Mouse (Mus musculus) T-helper 1 cell (primary cell): ENCODE results near the gene Snph.

ENCODE experiments used
- in situ Hi-C: fragments of 300-600 bp; cut with MboI, MseI; formaldehyde crosslinking; loops from one replicate; pipeline ENCODE4 v1.15.1; 2025; ENCODE audit warnings: high pct_unique_total_duplicates

Snph gene

GRCm38 (mm10) chr2:151632159-151632814, at the start of gene Snph:
Gene Snph (minus strand): TSS chr2:151632593.
- in situ Hi-C loops, result no loop called here

DNA sequence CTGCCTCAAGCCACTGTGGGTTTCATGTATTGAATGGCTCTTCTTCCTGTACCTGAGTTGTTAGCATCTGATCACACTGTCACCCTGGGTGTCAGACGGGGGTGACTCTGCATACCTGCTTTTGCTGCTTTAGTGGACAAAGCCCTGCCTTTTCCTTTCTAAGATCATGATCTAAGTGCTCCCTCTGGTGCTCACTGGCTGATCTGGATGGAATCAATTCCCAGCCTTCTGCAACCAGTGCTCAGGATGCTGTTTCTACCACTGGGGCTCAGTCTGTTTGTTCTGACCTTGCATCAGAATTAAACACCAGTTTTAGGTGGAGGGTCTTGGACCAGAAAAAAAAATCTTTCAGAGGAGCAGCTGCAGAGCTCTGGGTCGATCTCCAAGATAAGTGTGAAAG, 43.8 kb upstream of the Snph start:
- in situ Hi-C loops, result loop anchor here (5.0 kb wide), 1 partner anchor 184 kb away; the partner anchor contains the start of gene Nsfl1c

DNA sequence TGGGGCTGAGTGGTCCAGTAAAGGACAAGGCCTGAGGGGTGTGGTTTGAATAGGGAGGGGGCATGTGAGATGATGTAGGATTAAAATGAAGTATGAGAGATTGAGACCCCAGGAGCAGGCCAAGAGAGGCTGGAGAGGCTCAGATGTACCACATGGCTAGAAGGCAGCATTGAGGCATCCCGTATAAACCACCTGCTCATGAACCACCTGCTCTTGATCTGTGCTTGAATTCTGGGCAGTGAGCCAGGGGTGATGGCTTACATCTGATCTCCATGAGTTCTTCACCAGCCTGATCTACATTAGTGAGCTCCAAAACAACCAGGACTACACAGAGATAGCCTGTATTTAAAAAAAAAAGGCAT, 38.6 kb upstream of the Snph start:
- in situ Hi-C loops, result no loop called here

GRCm38 (mm10) chr2:151670026-151670967, 37.9 kb upstream of the Snph start:
- in situ Hi-C loops, result no loop called here

DNA sequence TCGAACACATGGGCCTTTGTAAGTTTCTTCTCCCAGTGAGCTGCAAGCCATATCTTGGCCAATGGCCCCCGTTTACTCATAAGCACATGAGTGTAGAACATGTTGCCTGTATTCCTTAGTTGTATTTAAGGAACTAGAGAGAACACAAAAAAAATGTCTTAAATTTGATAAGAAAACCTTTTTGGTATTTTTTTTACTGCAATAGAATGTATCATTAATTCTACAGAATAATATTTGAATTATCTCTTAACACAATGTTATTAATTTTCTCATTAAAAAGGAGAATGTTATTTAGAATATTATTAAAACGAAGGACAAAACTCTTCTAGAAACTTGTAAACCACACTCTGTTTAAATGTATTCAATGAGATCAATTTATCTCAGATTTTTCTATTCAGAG, 36.0 kb upstream of the Snph start, which contains the start of gene Rad21l:
Rad21l (minus strand) TSS at position 101 of the 400 bp plus-strand sequence.
- in situ Hi-C loops, result no loop called here

DNA sequence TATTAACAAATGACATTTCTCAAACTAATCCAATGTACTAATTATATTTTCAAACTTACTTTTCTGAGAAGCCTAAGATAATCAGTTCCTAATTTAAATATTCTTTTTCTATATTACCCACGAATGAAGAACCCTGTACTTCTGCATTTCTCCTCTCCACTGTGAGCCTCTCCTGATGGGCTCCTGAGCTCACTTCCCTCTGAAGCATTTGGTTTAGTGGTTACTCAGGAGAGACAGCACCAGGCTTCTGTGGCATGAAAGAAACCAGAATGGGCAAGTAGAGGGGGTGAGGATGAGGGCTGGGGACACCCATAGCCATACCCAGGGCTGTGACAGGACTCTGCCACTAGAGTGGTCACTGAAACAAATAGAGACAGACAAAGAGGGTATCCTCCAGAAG, 19.7 kb upstream of the Snph start:
- in situ Hi-C loops, result no loop called here

GRCm38 (mm10) chr2:151636015-151636402, 3.6 kb upstream of the Snph start:
- in situ Hi-C loops, result no loop called here

DNA sequence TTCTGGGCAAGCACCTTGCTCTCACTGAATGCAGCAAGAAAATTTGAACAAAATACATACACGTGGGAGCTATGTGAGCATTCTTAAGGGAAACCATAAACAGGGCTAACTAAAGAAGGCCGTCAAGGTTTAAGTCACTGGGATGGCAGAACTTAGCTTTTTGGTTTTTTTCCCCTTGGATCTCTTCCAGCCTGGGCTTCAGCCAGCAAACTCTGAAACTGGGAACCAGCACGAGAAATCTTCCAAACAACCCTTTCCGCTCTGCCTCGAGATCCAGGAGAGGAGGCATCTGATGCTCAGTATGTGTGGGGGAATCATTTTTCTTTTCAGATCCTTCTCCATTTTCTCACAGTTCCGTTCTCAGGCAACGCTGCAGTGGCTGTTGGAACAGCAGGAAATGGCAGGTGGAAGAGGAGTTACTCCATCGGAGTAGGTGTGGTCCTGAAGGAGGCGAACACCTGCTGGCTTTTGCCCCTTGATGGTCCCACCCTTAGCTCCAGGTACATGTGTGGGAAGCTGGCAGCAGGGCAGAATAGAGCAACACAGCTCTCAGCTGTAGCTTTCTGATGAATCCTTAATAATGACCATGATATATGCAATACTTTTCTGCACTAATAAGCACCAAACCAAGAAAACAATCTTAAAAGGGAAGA, 3.1 kb upstream of the Snph start:
- in situ Hi-C loops, result no loop called here

DNA sequence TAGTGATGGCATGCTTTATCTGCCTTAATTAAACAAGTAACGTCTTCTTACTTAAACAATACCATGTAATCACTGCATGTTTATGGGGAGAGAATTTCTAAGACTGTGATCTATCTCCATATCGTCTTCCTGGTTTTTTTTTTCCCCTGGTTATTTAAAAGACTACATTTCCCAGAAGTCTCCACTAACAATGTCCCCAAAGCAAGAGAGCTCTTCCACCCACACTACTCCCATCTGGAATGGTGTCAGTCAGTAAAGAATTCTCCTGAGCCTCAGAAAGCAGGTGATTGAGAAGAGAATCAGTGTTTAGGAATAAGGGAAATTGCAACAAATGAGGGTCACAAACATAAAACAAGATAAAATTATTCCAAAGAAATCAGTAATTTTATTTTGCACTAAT, 2.5 kb upstream of the Snph start:
- in situ Hi-C loops, result no loop called here

DNA sequence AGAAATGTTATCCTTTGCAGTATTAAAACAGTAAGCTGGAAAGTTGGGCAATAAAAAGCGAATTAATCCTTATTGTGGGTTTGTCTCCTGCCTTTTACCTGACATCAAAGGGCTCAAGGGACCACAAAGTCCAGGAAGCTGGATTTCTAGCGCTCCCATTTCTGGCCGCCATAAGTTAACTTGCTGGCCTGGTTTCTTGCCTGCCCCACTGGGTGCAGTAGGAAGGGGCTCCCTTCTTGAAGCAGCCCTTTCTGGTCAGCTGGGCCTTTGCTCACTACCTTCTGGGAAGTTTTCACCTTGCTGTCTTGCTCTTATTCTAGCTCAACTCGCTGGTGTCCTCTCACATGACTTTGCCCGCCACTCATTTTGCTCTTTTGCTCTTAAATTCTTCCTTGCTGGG, 589 bp upstream of the Snph start:
- in situ Hi-C loops, result no loop called here

DNA sequence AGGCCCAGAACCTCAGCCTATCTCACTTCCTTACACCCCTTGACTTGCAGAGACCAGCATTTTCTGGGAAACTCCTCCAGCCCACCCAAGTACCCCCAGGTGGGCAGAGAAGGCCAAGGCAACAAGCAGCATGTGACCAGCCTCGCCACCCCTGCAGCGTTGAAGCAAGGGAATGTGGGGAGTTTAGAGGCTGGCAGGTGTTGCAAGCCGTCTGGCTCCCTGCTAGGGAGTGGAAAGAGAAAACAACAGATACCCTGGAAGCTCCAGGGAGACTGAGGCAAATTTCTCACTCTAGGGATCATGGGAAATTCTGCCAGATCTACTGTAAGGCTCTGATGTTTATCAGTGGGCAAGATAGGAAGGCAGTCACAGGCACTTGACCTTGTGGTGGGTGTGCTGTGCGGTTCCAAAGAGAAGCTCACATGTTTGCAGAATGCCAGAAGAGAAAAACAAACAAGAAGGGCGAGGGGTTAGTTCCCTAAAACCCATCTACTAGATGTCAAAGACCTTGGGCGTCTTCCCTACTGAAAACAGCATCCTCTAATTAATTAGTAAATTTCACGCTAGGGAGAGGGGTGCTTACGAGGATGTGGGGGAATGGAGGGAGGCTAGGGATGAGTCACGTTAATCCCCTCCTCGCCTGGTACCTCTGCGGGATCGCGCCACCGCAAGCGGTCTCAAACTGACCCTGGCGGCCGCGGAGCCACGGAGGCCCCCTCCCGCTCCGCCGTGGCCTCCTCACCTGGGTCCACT, 811 bp downstream of the Snph start:
- in situ Hi-C loops, result no loop called here

- in situ Hi-C loops, result no loop called here
Observed at GRCm38 (mm10) chr2:151629310-151629709, 3.1 kb downstream of the Snph start.

DNA sequence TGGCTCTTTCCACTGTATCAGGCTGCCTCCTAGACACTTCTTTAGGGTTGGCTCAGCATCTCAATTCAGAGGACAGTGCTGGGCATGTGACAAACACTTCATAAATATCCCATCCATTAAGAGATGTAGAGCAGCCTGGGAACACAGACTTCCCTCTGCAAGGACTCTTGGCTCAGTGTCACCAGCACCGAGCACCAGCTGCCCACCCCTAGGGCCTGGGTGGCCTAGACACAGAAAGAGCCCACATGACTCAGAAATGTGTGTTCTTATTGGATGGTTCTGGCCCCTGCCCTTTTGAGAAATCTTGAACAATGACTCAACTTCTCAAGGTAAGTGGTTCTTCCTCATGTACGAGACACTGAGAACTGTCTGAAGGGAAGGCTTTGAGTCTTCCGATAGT, 4.4 kb downstream of the Snph start:
- in situ Hi-C loops, result no loop called here

GRCm38 (mm10) chr2:151626296-151626695, 6.1 kb downstream of the Snph start:
- in situ Hi-C loops, result no loop called here

DNA sequence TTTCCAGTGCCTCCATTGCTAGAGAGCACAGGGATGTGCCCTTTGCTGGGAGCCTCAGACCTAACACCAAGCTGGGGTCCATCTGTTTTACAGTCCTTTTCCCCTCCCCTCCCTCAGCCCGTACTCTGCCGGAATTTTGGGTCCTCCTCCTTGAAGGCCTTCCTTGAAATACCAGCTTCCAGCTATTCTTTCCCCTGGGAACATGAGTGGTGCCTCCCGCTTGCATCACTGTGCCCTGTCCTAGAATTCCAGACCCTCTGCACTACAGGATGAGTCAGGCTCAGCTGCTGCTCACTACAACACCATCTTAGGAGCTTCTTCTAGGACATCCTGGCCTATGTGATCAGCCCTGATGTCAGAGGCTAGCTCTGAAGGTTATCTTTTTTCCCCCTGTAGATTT, 8.6 kb downstream of the Snph start:
- in situ Hi-C loops, result no loop called here

- in situ Hi-C loops, result loop anchor here (10.0 kb wide), 1 partner anchor 732 kb away; no protein-coding TSS in a partner anchor
Observed at GRCm38 (mm10) chr2:151616551-151617329, 15.7 kb downstream of the Snph start.

DNA sequence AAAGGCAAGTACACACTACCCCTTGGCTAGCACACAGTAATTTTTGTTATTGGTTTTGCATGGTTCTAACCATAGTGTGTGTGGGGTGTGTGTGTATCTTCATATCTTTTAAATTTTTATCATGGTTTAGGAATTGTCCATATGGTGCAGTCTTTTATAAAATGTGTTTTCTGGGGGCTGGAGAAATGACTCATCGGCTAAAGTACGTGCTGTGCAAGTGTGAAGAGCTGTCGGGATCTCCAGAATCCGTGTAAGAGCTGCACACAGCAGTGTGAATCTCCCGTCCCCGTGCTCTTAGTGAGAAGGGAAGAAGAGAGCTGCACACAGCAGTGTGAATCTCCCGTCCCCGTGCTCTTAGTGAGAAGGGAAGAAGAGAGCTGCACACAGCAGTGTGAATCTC, 16.6 kb downstream of the Snph start:
- in situ Hi-C loops, result loop anchor here (10.0 kb wide), 1 partner anchor 731 kb away; no protein-coding TSS in a partner anchor

- in situ Hi-C loops, result loop anchor here (10.0 kb wide), 1 partner anchor 725 kb away; no protein-coding TSS in a partner anchor
Observed at GRCm38 (mm10) chr2:151609974-151610373, 22.4 kb downstream of the Snph start.

DNA sequence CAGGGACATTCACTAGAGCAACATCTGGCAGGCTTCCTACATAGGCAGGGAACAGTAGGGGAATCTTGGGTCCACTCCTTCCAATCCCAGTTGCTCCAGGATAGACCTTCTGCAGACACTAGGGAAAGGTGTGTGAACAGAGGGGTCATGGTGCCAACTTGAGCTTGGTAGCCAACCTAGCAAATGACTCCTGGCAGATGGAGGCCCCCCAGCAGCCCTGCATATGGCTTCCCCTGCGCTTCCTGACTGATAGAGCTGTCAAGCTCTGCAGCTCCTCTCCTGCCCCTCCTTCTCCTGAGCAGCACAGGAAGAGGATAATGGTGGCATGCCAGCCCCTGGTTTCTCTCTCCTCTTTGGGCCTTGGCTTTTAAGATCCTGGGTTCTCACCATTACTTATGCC, 24.0 kb downstream of the Snph start:
- in situ Hi-C loops, result no loop called here

DNA sequence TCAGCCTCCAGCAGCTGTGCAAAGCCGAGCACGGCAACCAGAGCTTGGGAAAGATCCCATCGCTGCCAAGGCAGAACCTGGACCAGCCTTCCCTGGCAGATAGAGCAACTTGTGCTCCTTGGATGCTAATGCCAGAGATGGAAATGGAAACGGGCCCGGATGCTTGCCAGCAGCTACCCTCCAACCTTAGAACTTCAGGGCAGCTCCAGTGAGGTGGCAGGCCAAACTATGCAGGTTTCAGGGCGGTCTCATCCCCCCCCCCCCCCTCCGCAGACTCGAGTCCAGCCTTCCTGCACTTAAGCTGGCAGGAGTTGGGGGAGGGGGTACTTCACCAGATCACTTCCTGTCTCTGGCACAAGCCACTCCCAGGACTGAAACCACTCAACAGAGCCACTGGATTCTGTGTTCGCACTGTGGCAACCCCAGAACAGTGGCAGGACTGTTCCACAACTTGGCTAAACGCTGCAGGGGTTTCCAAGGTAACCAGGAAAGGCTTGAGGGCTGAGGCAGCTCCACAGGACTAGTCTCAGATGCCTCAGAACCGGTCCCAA, 26.9 kb downstream of the Snph start:
- in situ Hi-C loops, result no loop called here
